Mouse (Mus musculus): ENCODE results near the gene Tmem160.

Tmem160 gene

GRCm38 (mm10) chr7:16452587-16453073 lies at the start of gene Tmem160:
Tmem160 (plus strand) TSS chr7:16452779.
- DNase-seq, result peak; percentile 100

DNA sequence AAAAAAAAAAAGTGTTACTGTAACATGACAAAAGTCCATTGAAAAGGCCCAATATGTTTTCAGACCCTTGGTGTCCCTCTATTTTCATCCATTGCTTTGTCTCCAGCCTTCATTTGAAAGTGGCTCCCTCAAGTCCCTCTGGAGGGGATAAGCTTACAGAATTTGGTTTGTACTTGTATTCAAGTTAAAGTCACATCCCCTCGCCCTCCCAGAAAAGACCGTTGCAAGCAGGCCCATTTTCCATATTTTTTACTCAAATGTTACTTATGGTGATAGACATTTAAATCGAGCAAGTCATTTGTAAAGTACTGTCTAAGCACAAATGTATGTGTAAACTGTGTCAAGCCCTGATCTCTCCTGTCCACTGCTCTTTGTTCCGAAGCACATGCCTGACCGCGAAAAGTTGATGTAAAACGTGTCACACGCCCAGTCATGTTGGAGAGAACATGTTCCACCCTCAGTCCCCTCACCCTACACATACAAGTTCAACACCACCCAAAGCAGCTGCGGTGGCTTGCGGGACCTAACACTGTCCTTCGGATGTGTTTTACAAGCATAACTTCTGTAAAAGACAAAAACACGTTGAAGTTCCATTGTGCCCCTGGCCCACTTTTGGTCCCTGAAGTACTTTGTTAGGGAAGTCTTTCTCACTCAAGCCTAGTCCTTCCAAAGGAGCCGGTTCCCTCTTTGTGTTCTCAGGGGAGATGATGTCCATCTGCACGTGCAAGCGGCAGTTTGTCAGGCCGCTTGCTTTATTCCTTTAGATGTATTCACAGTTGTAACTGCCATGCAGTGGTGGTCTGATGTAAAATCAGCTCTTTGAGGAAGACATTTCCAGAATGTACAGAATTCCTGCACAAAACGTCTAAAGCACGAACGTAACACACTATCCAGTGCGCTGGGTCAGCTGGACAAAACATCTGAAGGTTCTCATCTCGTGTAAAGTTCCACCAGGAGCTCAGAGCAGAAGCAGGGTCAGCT lies 49.3 kb upstream of the Tmem160 start:
- DNase-seq, result peak; percentile 95

DNA sequence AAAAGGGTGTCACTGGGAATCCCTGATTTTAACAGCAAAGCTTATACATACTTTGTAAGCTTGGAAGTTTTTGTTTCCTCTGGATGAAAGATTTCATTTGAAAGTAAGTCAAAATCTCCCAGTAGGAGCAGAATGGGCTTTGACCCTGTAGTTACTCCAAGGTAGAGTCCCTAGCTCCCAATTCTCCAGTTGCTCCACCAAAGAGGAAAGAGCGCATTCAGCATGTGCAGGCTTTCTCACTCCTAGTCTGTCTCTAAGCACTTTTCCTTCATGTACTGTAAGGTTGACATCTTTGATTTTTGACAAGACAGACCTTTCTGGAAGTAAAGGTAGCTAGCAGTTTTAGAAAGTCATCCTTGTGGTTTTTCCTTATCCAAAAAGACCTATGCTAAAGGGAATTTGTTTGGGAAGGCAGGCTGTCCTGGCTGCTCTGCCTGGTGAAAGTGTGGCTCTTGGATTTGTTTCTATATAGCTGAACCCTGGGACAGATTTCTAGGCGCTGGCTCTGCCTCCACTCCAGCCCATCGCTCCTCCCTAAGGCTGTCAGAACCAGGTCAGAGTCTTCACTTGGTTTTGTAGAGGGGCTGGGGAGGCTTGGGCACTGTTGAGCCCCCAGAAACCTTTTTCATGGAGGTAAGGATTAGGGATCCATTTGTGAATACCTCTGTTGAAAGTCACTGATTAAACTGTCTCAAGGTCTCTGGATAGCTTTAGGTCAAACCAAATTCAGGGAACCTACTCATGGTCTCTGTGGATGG lies 48.1 kb upstream of the Tmem160 start:
- DNase-seq, result peak; percentile 94

DNA sequence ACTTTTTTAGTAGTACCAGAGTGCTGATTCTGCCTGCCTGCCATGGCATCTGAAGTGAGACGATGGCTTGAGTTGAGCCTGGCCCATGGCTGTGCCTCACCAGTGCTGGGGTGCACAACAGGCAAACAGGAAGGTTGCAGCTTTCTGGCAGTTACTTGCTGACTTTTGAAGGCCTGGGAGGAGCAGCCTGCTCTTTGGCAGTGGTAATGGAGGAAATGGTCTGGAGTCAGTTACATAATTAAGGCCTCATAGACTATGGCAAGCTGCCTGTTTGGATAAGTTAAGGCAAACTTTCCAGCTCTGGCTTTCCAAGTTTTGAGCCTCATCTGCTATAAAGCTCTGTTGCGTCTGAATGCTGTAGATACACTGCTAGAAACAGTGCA lies 47.5 kb upstream of the Tmem160 start:
- peak; percentile 99 for DNase-seq

DNA sequence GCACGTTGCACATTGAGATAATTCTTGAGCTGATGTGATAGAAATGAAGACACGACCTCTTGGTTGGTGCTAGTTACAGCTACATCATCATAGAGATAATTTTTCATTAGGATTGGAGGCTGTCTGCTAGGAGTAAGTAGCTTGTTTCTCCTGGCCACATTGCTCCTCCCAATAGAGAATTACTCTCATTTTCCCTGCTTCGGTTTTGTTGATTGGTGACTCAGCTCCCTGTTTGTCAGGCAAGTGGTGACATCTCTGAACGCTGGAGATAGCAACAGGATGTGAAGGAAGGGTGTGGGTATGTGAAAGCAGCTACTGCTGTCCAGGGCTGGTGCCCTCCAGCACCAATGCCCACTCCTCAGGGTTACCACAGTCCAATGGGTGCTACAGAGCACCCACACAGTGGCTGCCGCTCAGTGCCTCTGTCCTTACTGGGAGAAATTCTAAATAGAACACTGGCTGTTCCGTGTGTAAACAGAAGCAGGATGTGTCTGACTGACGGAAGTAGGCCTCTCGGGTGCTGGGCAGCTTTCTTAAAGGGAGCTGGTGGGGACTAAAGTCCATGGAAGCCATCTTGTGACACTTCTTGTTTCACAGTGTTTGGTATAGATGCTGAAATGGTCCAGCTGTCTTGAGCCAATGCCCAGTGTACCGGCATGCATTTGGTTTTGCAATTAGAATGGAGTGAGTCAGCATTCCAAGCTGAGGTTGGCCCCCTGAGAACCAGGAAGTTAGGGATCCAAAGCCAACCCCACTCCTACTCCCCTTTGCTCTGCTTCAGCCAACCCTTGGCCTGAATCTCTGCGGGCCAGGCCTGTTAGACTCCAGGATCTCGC lies 46.8 kb upstream of the Tmem160 start:
- peak; percentile 99 for DNase-seq

DNA sequence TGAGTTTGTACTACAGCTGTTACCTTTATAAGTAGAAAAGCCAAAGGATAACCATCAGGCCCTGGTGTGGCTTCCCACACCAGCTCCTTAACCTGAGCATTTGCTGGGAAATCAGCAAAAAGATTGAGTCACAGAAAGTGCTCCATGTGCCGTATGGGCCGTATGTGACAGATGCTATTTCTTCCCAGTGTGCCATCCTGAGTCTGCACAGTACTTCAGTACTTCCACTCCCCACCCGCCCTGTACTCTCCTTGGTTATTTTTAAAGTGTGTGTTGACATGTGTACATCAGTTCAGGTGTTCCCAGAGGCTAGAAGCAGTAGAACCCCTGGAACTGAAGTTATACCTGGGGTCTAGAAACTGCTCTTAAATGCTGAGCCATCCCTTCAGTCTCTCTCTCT lies 45.6 kb upstream of the Tmem160 start:
- DNase-seq, result peak; percentile 87

DNA sequence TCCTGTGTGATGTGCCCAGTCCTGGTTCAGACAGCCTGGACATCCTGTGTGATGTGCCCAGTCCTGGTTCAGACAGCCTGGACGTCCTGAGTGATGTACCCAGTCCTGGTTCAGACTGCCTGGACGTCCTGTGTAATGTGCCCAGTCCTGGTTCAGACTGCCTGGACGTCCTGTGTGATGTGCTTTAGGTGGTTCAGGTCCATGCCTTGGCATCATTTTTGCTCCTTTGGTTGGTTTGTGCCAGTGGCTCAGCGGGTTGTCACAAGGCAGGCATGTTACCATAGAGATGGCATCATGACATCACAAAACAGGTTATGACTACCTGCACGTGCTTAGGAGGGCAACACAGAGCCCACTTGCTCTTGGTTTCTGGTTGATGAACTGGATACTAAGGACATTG lies 41.5 kb upstream of the Tmem160 start:
- peak; percentile 87 for DNase-seq

DNA sequence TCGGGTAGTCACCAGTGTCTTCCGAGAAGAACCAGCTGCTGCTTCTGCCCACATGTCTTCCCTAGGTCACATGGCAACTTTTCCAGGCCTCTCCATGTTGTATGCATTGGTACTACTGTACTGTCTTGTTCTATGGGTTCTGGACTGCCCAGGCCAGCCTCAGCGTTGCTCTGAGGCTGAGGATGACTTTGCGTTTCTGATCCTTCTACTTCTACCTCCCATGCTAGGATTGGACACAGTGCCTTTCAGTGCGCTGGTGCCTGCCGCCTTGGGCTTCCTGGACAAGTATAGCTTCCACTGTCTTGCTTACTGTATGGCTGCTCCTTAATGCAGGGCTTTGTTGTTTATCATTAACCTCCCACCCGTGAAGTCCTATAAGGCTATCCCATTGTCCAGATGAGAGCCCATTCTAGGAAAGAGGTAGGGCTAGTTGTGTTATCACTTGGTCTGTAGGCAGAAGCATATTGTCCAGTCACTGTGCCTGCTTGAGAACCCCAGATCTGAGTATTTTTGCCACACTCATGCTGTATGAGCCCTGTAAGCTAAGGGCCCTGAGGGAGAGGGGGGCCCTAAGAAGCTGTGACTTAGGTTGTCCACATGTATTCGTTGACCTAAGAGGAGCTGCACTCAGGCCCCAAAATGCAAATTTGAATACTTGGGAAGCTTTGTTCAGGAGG lies 40.2 kb upstream of the Tmem160 start:
- no peak for DNase-seq

DNA sequence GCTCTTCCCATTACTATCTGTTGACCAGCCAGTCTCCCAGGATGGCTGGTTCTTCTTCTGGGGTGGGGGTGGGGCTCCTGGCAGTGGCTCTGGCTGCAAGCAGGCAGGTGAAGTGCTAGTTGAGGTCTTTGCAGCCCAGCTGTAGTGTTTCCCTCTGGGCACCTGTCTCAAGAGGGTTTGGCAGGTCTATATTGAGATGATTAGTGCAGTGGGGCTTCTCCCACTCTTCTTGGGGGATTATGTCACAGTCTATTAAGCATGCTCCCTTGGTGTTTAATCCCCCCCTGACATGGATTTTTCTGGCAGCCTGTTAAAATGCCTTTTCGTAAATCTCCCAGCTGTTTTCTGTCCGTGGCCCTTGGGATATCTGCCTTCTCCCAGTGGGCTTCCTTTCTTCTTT lies 39.6 kb upstream of the Tmem160 start:
- no peak for DNase-seq

DNA sequence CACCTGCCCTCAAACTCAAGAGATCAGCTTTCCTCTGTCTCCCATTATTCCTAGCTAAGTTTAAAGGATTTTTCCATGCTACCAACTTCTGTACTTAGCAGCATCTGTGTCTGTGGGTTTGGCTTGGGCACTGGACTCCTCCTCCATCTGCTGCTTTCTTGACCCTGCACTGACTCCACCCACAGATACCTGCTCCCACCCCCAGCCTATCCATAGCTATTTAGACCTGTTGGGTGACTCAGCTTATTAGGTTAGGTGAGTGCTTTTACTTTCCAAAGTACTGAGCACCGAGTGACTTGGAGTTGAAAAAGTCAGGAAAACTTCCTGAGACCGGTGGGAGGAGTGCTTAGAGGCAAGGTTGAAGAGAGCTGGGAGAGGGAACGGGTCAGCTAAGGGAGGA lies 37.2 kb upstream of the Tmem160 start:
- DNase-seq, result no peak

- DNase-seq, result peak; percentile 98
Observed at GRCm38 (mm10) chr7:16417141-16417771, 35.3 kb upstream of the Tmem160 start.

- DNase-seq, result no peak
Observed at GRCm38 (mm10) chr7:16418713-16419112, 33.9 kb upstream of the Tmem160 start.

DNA sequence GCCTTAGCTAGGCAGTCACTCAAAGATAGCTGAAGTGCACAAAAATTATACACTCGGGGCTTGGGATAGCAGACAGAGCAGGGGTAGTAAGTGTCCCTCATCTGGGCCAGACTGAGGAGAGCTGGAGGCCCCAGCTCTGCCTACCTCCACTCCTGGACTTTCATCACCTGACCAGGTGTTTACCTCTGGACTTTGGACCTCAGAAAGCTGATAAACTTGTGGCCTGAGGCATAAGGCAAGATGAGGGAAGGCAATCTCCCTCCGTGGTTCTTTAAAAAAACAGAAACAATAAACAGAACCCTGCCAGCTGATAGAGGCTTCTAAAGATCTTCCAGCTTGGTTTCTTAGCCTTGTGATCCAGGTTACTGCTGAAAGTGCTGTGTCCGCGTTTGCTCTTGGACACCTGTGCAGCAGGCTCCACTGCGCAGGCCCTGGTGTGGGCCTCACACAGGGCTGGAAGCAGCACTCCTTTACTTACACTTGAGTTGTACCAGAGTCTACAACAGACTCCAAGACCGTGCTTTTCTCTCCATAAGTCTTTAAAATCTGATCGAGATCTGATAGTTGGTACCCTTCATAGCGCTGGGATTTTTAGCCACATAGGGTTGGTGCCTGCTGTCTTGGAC lies 32.0 kb upstream of the Tmem160 start:
- DNase-seq, result no peak

GRCm38 (mm10) chr7:16422222-16422856 lies 30.2 kb upstream of the Tmem160 start:
- peak; percentile 87 for DNase-seq

DNA sequence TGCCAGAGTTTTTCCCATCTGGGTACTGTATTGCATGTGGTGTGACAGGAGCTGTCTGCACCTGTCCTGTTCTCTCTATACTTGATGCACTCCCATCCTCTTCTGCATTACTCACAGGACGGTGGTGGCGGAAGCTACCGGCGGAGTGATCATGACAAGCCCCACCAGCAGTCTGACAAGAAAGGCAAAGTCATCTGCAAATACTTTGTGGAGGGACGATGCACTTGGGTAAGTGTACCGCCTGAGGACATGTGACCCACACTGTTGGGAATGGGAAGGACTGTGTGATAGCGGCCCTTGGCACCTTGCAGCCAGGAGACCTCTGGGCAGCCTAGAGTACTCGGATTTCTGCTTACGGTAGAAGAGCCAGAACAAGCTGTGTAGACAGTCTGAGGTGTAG lies 28.8 kb upstream of the Tmem160 start:
- peak; percentile 92 for DNase-seq

DNA sequence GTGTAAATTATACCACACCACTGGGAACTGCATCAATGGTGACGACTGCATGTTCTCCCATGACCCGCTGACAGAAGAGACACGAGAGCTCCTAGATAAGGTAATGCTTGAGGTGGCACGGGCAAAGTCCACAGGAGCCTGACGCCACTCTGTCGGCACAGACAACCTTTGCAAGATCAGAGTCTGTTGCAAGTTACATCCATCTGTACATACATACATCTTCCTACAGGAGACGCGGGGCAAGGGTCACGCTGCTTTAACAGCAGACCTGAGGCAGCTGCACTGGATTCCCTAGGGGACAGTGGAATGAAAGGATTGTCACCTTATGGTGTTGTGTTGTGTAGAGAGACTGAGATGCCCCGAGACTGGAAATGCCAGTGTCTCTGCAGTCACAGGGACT lies 26.9 kb upstream of the Tmem160 start:
- DNase-seq, result peak; percentile 87

- DNase-seq, result peak; percentile 98
Observed at GRCm38 (mm10) chr7:16426129-16426729, 26.4 kb upstream of the Tmem160 start.

- peak; percentile 88 for DNase-seq
Observed at GRCm38 (mm10) chr7:16433352-16433971, 19.1 kb upstream of the Tmem160 start.

GRCm38 (mm10) chr7:16435088-16435487 lies 17.5 kb upstream of the Tmem160 start:
- peak; percentile 89 for DNase-seq

- no peak for DNase-seq
Observed at GRCm38 (mm10) chr7:16441241-16441640, 11.3 kb upstream of the Tmem160 start.

Measured in heart, adult 11 months (tissue).